Mouse (Mus musculus) erythroid progenitor cell, adult 5-6 weeks (primary cell): ENCODE data around the gene Slc35e3. TPM values are rescaled to one million over a fixed set of nuclear protein-coding genes. Genes with fewer than 3 reads are reported as not detected.

Experiments
- ATAC-seq: replicated peaks from 2 replicates; pipeline ENCODE4 v1.8.0; 2016; ENCODE audit warnings: moderate number of reproducible peaks, mild to moderate bottlenecking, moderate TSS enrichment, inconsistent platforms; ENCODE audit not compliant: poor library complexity, low FRiP score, severe bottlenecking
- total RNA-seq, 2 experiments: library from RNA; stranded (forward) in 1 of 2; stranded (reverse) in 1 of 2; fragments of 150-400 nt in 1 of 2; fragments of 186-747, 209-891 nt in 1 of 2; gene quantifications; 2 replicates each; pipeline versions ENCODE4 v1.2.3 to v1.2.4; 2015 to 2017; ENCODE audit warnings: low replicate concordance in 2 of 2

Slc35e3 gene
- total RNA-seq, 2 experiments from 2014 or later, result not detected

- ATAC-seq, result no peak
Measured at GRCm38 (mm10) chr10:117692173-117692572, 54.0 kb downstream of the Slc35e3 start.

GRCm38 (mm10) chr10:117691389-117691968, 54.7 kb downstream of the Slc35e3 start:
- ATAC-seq, result no peak

DNA sequence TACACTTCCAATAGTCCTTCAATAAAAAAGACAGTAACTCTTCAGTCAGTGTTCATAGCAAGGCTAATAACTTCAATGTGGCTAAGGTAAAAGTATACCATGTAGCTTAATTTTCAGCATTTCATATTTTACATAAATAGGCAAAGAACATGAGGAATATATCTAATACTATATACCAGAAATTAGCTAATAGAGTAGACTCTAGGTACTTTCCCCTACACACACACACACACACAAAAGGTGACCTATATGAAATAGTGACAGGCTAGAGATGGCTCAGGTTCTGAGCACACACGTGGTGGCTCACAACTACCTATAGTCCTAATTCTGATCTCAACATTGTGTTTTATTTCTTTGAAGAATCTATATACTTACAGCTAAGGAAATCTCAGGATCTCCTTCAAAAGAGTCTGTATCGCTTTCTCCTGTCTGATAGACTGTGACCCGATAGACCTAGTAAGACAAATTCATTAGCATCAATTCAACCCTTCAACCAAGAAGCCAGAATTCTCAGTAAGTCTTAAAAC, 55.3 kb downstream of the Slc35e3 start:
- ATAC-seq, result no peak

GRCm38 (mm10) chr10:117690101-117690352, 56.1 kb downstream of the Slc35e3 start:
- ATAC-seq, result no peak

DNA sequence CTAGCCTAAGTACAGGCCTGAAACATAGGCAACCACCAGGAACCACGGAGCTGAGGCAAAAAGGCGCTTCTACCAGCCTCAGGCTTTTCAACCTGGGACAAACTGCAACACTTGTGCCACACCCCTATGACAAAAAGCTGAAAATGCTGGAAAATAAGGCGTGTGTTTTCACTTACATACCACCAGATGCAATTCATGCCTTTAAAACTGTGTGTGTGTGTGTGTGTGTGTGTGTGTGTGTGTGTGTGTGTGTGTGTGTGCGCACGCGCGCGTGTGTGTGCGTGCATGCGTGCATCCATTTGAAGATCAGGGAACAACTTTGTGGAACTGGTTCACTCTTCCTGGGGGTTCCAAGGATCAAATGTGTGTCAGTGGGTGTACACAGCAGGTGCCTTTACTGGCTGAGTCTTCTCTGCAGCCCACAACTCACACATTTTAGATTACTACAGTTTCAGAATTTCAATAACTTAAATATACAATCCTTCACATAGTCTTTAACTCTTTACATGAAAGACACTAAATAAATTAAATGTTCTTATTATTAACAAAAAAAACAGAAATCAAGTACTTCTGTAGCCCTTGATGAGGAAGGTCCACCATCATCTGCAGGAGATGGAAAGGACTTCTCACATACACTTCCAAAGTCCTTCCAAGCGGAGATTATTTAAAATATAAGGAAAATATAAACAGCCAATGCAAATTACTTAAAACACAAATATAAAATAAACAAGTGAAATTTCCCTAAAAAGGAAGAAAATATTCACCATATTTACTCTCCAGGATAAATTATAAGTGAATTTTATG, 56.7 kb downstream of the Slc35e3 start:
- no peak for ATAC-seq

- 0 out of 2 replicates have a peak, but pooled peaks have one; percentile 70 for ATAC-seq
Measured at GRCm38 (mm10) chr10:117688204-117689151, 57.7 kb downstream of the Slc35e3 start.

- ATAC-seq, result no peak
Measured at GRCm38 (mm10) chr10:117687577-117687976, 58.6 kb downstream of the Slc35e3 start.

DNA sequence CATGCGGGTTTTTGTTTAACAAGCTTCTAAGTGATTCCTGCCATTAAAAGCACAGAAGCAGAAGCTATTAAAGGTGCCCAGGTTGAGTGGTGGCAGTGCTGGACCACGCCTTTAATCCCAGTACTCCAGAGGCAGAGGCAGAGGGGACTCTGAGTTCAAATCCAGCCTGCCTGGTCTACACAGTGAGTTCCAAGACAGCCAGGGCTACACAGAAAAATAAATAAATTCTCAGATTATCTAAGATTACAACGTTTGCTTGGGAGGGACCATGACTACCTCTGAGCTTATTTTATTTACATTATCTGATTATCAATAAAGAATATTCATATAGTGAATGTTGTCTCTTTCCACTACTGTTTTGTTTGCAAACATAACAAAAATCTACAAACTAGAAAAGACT, 59.1 kb downstream of the Slc35e3 start:
- ATAC-seq, result no peak

DNA sequence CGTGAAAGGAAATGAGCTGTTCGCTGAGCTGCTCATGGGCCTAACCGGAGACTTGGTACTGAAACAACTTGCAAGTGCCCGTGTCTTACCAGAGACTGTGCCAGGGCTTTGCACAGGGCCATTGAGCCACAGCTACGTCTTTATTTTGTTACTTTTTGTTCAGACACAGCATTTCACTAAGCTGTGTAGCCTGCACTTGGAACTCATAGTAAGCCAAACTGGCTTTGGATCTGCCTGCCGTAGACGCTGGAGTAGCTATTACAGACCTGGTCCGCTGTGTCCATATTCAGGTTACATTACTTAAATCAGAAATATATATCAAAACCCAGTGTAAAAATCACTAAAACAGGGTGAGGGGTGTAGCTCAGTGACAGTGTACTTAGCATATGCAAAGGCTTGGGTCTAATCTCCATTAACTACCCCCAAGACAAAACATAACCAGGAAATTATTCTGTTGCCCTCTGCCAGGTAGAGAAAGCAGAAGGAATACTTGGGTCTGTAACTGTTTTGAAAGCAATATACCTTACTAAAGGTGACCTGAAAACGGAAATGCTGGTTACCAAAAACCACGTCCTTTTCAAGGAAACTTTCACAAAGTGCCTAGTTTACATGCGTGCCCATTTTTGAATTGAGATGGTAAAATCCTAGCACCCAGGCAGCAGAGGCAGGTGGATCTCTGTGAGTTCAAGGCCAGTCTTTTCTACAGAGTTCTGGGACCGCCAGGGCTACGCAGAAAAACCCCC, 60.1 kb downstream of the Slc35e3 start:
- ATAC-seq, result no peak

DNA sequence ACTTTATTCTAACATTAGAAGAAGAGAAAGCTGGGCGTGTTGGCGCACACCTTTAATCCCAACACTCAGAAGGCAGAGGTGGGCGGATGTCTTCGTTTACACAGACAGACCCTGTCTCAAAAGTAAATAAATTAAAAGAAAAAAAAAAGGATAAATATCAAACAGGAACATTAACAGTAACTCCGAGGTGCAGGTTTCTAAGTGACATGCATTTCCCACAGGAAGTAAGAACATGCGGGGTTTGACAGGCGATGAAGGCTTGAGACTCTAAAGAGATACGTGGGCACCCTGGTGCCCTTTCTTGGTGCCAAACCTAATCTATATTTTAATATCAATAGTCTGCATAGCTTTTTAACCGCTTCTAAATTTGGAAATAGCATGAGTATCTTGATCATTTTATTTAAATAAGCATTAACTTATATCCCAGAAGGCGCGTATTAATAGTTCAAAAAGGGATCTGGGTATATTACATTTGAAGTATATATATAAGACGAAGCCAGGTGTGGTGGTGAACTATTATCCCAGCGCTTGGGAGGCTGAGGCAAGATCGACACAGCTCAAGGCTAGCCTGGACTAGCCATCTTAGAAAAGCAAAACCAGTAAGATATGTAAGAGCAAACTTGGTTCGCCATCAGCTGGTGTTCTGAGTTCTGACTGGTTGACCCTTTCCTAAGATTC, 60.9 kb downstream of the Slc35e3 start:
- no peak for ATAC-seq

- ATAC-seq, result no peak
Measured at GRCm38 (mm10) chr10:117684298-117685170, 61.6 kb downstream of the Slc35e3 start.

GRCm38 (mm10) chr10:117683734-117684037, 62.5 kb downstream of the Slc35e3 start:
- no peak for ATAC-seq

Other genes starting within 250 kb of the Slc35e3 start
- 3.2 and 5.4 TPM in 2 replicates for gene Cpm, start 116.9 kb downstream of the Slc35e3 start, total RNA-seq (2015; ENCODE audit: low replicate concordance)
- 1.9 and 9.6 TPM in 2 replicates for gene Cpm, start 116.9 kb downstream of the Slc35e3 start, total RNA-seq (2017; ENCODE audit: low replicate concordance)
- gene Mdm2, start 35.6 kb downstream of the Slc35e3 start, total RNA-seq (2015; ENCODE audit: low replicate concordance), result 82.2 and 84.7 TPM in 2 replicates
- gene Mdm2, start 35.6 kb downstream of the Slc35e3 start, total RNA-seq (2017; ENCODE audit: low replicate concordance), result 64.4 and 82.0 TPM in 2 replicates
- gene Nup107, start 46.3 kb upstream of the Slc35e3 start, total RNA-seq (2015; ENCODE audit: low replicate concordance), result 73.5 and 76.7 TPM in 2 replicates
- gene Nup107, start 46.3 kb upstream of the Slc35e3 start, total RNA-seq (2017; ENCODE audit: low replicate concordance), result 45.6 and 89.7 TPM in 2 replicates
- 90.1 and 114 TPM in 2 replicates for gene Rap1b, start 99.7 kb upstream of the Slc35e3 start, total RNA-seq (2015; ENCODE audit: low replicate concordance)
- gene Rap1b, start 99.7 kb upstream of the Slc35e3 start, total RNA-seq (2017; ENCODE audit: low replicate concordance), result 27.2 and 35.2 TPM in 2 replicates